Mouse (Mus musculus) natural killer cell, adult 2 months (primary cell): ENCODE results near the gene Shmt2.

ENCODE experiments used
- DNase-seq, 2 experiments: peaks; one replicate each; pipeline ENCODE4 v3.0.0; 2022; ENCODE audit warnings: low spot score in 2 of 2

Shmt2 gene

GRCm38 (mm10) chr10:127522088-127522581 lies at the start of gene Shmt2:
Gene Shmt2, minus strand, starts transcription at chr10:127522444.
- peak; percentile 73 to 81 for DNase-seq

- DNase-seq: no peak
Measured at GRCm38 (mm10) chr10:127570937-127571641, 48.8 kb upstream of the Shmt2 start.

DNA sequence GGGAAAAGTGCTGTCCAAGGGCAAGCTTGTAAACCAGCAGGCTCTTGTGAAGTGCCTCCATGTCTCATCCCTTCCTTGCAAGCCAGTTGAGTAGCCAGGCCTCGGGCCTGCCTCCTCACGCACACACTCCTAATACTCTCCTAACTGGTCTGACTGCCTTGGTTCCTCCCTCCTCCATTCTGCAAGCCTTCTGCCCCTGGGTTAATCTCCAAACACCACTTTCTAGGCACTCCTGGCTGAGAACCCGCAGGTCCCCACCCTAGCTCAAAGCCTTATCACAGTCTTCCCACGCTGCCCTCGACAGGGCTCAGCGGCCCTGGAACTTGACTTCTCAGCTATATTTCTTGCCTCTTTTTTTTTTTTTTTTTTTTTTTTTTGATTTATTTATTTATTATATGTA lies 48.1 kb upstream of the Shmt2 start:
- no peak for DNase-seq

DNA sequence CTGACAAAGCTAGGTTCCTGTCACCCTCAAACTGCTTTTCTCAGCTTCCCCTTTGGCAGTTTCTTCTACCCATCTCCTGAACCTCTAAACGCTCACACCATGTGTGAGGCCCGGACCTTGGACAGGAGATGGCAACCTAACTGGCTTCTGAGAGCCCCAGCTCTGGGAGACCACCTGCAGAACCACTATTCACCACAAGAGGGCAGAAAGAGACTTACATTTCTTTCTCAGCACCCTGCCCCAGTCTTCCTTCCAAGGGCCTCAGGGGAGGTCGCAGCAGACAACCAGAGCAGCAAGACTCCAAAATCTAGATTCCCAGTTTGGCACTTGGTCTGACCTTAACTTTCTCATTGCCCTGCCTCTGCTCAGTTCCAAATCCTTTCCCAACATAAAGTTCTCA lies 47.2 kb upstream of the Shmt2 start:
- peak; percentile 69 to 74 for DNase-seq

DNA sequence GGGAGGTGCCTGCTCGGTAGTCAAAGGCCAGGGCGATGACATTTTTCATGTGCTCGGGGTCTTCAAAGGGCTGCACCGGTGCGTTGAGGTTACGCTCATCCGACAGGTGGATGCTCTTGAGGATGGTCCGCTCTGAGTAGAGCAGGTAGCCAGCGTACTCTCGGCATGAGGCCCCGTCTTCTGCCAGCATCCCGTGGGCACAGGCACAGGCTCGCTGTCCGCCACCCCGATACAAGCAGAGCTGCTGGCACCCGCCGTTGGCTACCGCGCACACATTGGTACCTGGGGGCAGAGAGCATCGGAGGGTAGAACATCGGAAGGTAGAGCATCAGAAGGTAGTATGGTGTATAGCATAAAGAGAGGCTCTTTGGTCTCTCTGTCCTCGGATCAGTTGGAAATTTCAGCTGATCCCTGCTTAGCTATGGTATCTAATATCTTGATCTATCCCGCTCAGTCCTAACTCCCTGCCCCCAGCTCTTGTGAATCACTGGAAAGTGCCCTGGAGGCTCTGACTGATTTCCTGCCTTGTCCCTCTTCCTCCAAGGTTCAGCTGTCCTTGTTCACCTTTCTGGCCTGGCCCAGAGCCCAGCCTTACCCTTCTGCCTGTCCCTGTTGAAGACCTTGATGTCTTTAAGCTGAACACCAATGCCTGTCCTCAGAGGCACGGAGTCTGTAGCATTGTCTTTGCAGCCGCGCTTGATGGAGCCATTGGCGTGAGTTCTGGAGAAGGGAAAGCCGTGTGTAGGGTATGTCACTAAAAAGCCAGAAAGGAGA lies 44.5 kb upstream of the Shmt2 start:
- no peak for DNase-seq

DNA sequence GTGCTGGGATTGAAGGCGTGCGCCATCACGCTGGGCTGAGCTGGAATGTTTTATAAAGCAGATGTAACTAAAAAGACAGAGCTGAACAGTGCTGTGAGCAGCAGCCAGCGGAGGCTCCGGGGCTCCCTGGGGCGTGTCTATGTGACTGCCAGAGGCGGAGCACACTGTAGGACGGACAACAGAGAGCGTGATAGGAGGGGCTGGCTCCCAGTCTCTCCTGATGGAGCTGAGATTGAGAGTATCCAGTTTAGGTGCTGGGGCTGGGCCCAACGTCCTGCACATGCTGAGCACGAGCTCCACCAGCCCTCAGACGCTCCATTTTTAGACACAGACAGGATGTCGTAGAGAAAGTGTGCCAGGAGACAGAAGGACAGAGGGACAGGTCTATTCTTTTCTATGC lies 42.1 kb upstream of the Shmt2 start:
- no peak for DNase-seq

GRCm38 (mm10) chr10:127563840-127564239 lies 41.6 kb upstream of the Shmt2 start:
- no peak for DNase-seq

- no peak for DNase-seq
Measured at GRCm38 (mm10) chr10:127561145-127561544, 38.9 kb upstream of the Shmt2 start.

DNA sequence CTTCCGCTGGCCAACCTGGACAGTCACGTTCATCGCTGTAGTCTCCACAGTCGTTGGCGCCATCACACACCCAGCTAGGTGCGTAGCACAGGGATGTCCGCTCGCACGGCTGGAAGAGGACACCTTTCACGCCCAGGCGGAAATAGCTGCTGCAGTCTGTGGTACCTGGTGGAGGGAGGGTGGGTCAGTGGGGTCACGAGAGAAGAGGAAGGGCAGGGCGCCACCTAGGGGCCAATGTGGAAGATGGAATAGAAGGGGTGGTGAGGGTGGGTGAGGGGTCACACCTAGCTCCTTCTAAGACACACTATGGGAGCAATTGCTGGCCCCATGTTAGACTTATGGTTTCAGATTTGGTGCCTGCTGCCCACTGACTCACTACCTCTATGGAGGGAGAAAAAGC lies 35.2 kb upstream of the Shmt2 start:
- no peak for DNase-seq

DNA sequence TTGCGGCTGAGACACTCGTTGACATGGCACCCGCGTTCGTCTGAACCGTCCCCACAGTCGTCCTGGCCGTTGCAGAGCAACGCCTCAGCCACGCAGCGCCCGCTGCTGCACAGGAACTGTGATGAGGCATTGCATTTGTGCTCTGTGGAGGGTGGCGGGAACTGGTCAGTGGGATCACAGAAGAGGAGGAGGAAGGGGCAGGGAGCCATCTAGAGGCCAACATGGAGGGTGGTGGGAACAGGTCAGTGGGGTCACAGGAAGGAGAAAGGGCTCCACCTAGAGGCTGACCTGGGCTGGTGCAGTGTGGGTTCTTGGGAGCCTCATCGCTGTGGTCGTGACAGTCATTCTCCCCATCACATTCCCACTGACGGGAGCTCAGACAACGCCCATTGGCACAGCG lies 33.5 kb upstream of the Shmt2 start:
- no peak for DNase-seq

GRCm38 (mm10) chr10:127549892-127550291 lies 27.6 kb upstream of the Shmt2 start:
- no peak for DNase-seq

DNA sequence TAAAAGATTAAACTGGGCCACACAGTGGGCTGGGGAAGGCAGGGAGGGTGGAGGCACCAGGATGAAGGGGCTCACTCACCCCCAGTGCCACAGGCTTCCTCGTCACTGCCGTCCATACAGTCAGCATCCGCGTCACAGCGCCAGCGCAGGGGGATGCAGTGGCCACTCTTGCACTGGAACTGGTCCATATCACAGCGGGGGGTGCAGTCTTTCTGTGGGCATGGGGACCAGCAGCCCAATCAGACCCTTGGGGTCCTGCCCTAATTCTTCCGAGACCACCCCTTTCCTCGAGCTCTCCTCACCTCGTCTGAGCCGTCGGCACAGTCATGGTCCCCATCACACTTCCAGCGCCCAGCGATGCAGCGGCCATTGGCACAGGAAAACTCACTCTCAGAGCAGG lies 26.0 kb upstream of the Shmt2 start:
- DNase-seq: no peak

DNA sequence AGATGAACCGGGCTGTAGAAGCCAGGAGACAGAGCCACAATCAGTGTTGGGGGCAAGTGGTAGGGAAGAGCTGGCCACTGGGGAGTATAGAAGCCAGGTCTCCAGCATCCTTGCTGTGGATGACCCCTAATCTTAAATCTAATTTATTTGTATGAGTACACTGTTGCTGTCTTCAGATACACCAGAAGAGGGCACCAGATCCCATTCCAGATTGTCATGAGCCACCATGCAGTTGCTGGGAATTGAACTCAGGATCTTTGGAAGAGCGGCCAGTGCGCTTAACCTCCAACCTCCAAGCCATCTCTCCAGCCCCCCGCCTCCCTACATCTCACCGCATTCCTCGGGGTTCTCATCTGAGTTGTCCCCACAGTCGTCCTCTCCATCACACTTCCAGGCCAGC lies 24.3 kb upstream of the Shmt2 start:
- no peak for DNase-seq

GRCm38 (mm10) chr10:127544375-127544774 lies 22.1 kb upstream of the Shmt2 start:
- DNase-seq: no peak

DNA sequence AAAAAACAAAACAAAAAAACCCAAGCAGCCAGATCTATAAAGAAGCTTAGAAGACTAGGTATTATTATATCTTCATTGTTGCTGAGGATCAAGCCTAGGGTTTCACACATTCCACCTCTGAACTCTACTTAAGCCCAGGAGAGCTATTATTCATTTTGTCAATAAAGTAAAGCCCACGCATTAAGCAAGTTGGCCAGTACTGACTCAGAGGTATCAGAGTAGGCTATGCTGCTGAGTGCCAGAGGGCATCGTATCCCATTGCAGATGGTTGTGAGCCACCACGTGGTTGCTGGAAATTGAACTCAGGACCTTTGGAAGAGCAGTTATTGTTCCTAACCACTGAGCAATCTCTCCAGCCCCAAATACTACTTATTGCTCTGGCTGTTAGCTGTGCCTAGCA lies 21.7 kb upstream of the Shmt2 start:
- DNase-seq: no peak

DNA sequence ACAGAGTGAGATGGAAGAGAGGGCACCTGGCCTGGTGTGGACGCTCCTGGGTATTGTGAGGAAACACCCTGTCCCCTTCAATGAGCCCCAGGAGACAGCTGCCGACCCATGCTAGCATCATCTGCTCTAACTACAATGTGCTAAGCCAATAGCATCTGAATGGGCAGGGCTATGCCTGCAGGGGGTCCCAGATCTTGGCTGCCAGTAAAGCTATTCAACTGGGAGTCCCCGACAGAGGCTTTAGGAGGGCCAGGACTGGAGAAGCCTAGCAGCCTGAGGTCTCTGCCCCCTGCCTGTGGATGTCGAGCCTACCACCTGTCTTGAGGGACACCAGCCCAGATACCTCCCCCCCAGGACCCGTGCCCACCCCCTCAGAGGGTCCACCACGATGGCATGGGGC lies 20.5 kb upstream of the Shmt2 start:
- no peak for DNase-seq

GRCm38 (mm10) chr10:127542084-127542483 lies 19.8 kb upstream of the Shmt2 start:
- no peak for DNase-seq

GRCm38 (mm10) chr10:127541510-127541909 lies 19.3 kb upstream of the Shmt2 start:
- DNase-seq: no peak

GRCm38 (mm10) chr10:127537854-127538583 lies 15.8 kb upstream of the Shmt2 start:
- DNase-seq: peak; percentile 59 to 68

DNA sequence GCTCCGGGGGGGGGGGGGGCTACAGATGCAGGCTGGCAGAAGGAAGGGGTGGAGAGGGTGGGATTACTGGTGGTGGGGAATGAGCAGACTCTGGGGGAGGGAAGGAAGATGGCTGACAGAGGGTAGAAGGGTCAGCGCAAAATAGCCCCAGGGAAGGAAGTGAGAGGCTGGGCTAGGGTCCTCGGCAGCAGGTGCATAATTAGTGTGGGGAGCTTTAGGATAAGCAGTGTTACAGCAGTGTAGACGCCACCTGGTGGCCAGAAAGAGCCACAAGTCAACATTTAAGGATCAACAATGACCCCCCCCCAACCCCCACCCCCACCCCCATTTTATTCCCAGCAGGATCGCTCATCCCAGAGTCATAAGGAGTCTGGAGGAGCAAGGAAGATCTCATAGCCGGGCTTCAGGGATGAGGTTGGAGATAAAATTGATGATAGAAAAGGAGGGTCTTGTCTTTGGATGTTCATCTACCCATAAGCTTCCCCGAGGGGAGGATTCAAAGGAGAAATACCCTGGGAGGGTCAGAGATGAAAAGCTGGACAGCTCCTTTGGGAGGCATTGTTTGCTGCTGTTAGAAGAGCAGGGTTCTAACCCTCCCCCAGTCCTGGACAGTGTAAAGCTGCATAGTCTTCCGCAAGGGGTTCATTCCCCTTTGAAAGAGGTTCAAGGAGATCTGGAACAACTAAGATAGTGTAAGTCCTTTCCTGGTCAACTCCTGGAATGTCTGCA lies 14.5 kb upstream of the Shmt2 start:
- DNase-seq: peak in 1 of 2 experiments; percentile 37

DNA sequence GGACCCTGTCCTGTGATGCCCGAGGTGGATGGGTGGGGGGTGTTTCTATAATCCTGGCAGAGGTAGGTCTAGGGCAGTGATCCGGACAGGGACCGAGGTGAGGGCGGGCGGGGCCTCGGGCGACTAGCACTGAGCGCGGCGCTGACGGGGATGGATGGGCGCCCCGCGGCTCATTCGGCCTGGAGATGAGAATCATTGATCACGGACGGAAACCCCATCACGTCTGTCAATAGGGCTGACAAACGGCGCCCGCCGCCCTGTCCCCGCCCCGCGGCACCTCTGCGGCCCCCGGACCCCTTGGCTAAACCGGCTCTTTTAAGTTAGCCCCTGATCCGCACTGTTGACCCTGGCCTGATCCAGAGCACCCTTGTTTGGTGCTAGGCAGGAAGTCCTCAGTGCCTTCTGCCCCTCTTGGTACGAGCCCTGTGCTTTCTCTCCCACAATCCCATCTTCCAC lies 12.7 kb upstream of the Shmt2 start:
- no peak for DNase-seq
